Mouse (Mus musculus): ENCODE data around the gene Idnk. TPM values are rescaled to one million over a fixed set of nuclear protein-coding genes. Genes with fewer than 3 reads are reported as not detected.

Gene Idnk
- polyA plus RNA-seq (2012; rRNA removed): 22.6 and 24.7 TPM in 2 replicates

DNA sequence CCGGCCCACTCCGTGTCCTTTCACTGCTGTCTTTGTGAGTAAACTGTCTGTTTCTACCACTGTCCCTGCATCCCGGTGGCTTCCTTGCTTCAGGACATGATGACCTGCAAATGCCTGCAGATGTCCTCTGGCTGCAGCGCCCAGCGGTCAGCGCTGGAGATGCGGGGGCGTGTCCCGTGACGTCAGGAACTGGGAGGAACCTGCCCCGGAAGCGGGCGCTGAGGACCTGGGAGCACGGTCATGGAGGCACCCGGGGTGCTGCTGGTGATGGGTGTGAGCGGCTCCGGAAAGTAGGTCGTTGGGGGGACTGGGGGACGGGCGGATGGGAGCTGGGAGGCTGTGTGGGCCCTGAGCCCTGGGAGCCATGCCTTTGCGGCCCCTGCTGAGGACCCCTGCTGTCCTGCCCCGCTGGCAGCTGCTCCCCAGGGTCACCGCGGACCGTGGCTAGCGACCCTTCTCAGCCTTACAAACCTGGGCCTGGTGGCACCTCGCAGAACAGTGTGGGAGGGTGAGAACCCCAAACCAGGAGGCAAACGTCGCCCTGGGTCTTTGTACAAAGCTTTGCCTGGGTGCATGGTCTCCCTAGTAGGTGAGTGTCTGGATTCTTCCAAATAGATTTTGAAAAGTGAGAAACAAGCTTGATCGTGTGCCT is at the start of gene Idnk:
TSS of gene Idnk (plus strand) at position 203 of the 652 bp plus-strand sequence.
- Histone ChIP-seq H3K27ac (ENCODE audit: insufficient read depth, low read length) (peak within 1 kb of the TSS; percentile 81), H3K36me3 (ENCODE audit: control insufficient read depth, insufficient read depth, low read length) (peaks cover 18% of the 10 kb centered on the region), H3K27me3 (ENCODE audit: control insufficient read depth, insufficient read depth, low read length) (no peaks in the 10 kb centered on the region), H3K4me1 (ENCODE audit: control insufficient read depth, insufficient read depth, insufficient read length) (peaks cover 7% of the 10 kb centered on the region; the same call in 1 of the 2 replicates), H3K4me3 (ENCODE audit: extremely low read depth, insufficient read depth, insufficient read length) (peak within 1 kb of the TSS; percentile 91)
- peak; percentile 61; the same call in 1 of the 2 replicates for TF ChIP-seq POLR2A (IDR thresholded peaks at IDR 0.05; ENCODE audit: low read depth, low read length)
- TF ChIP-seq CTCF (IDR thresholded peaks at IDR 0.05; ENCODE audit: extremely low read depth, insufficient read depth, insufficient read length, insufficient replicate concordance): 0 out of 2 replicates have a peak, but pooled peaks have one; percentile 1
- DNase-seq (ENCODE audit: low read depth in 1 of 2, low spot score in 2 of 2): peak; percentile 23 to 82
- 2% methylated on average over 30 of the region's 30 CpGs for WGBS

DNA sequence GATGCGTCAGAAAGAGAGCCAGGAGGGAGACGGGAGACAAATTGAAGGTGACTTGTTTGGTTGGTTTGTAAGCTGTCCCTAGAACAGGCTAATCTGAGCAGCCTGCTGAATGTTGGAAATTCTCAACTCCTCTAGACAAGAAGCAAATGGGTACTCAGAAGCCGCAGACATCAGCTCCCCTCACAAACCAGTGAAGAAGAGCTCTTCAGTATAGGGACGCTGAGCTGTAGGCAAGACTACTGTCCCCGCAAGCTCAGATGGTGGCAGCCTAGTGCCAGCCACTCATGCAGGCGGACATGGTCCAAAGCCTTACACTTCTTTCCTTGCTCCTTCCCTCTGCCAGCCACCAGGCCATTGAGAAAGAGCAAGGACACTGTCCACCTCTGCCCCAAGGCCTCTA is 46.1 kb upstream of the Idnk start:
- Histone ChIP-seq H3K4me3 (ENCODE audit: extremely low read depth, insufficient read depth, insufficient read length) (no peak overlapping the region), H3K27me3 (ENCODE audit: control insufficient read depth, insufficient read depth, low read length) (no peaks in the 10 kb centered on the region; the same call in 1 of the 2 replicates), H3K27ac (ENCODE audit: insufficient read depth, low read length) (no peak overlapping the region), H3K4me1 (ENCODE audit: control insufficient read depth, insufficient read depth, insufficient read length) (no peaks in the 10 kb centered on the region; the same call in 1 of the 2 replicates), H3K36me3 (ENCODE audit: control insufficient read depth, insufficient read depth, low read length) (no peaks in the 10 kb centered on the region)
- TF ChIP-seq CTCF (IDR thresholded peaks at IDR 0.05; ENCODE audit: extremely low read depth, insufficient read depth, insufficient read length, insufficient replicate concordance): no peak
- TF ChIP-seq POLR2A (IDR thresholded peaks at IDR 0.05; ENCODE audit: low read depth, low read length): no peak
- DNase-seq (ENCODE audit: low read depth in 1 of 2, low spot score in 2 of 2): no peak
- 94% methylated on average over 6 of the region's 6 CpGs for WGBS

DNA sequence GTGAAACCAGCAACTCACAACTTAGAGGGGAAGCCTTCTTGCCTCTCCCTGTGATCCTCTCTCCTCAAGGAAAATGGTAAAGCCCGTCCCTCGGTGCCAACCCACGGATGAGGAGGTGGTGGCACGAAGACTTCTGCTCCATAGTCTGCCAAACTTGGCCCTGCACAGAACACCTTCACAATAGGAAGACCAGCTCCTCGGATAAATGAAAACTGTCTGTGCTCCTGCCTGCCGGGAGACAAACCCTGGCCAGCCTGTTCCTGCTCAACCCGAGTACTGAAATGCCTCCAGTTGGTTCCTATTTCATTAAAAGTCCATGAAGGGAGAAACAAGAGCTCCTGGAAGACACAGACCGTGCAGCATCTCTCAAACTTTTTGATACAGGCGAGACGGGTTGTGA is 45.3 kb upstream of the Idnk start:
- H3K27ac ChIP-seq (ENCODE audit: insufficient read depth, low read length): no peak overlapping the region
- H3K4me3 ChIP-seq (ENCODE audit: extremely low read depth, insufficient read depth, insufficient read length): no peak overlapping the region
- H3K4me1 ChIP-seq (ENCODE audit: control insufficient read depth, insufficient read depth, insufficient read length): no peaks in the 10 kb centered on the region; the same call in 1 of the 2 replicates
- WGBS: 46% methylated on average over 10 of the region's 10 CpGs
- no peaks in the 10 kb centered on the region for H3K36me3 ChIP-seq (ENCODE audit: control insufficient read depth, insufficient read depth, low read length)
- H3K27me3 ChIP-seq (ENCODE audit: control insufficient read depth, insufficient read depth, low read length): no peaks in the 10 kb centered on the region; the same call in 1 of the 2 replicates
- no peak for TF ChIP-seq CTCF (IDR thresholded peaks at IDR 0.05; ENCODE audit: extremely low read depth, insufficient read depth, insufficient read length, insufficient replicate concordance)
- no peak for TF ChIP-seq POLR2A (IDR thresholded peaks at IDR 0.05; ENCODE audit: low read depth, low read length)
- no peak for DNase-seq (ENCODE audit: low read depth in 1 of 2, low spot score in 2 of 2)

DNA sequence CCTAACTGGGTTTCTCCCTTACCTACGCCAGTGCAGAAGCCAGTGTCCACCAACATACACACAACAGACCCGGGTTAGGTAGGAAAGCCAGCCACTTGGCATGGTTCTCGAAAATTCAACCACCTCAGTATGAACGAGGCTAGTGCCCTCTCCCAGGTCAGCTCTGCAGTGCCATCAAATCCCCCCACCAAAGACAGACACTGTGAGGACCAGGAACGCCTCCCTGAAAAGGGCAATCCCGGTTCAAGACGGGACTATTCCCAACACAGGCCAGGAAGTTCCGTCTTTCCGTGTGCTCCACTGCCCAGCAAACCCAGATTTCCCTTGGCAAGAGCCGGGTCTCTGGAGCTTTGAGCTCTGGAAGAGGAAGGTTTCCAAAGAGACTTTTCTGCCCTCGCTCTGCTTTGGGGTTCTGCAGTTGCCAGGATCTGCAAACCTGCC is 44.8 kb upstream of the Idnk start:
- no peaks in the 10 kb centered on the region; the same call in 1 of the 2 replicates for H3K27me3 ChIP-seq (ENCODE audit: control insufficient read depth, insufficient read depth, low read length)

DNA sequence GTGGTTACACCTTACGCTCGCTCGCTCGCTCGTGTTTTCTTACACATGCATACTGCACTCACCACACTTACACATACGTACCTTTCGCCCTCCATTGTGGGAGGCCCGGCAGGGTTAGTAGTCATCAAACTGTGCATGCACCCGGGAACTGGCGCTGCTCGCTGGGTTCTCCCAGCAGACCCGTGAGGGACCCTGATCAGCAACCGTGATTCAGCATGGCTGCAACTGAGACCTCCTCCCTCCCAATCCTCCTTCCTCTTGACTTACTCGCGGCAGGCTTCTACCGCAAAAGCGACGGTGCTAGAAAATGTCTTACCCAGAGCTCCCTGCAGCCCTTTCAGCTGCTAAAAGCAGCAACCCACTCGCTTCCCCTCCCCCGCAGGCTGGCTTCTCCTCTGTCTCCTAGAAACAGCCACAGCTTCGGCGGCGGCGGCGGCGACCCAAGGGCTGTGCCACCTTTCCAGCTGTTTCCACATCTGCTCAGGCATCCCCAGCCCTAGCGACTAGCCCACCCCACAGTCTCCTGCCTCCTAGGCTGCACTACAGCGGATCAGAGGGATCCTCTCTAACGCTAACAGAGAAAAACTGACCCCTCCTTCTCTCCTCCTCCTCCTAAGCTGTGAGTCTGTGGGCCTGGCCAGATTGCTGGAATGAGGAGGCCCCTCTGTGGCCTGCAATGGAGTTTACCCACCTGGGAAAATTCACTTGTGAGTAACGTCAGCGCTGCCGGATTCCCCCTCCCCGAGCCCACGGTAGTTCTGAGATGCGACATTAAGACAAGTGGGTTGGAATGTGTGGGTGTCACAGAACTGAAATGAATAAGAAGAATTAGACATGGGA is 44.2 kb upstream of the Idnk start, which contains the start of gene Klhl3:
TSS of gene Klhl3 (minus strand) at position 532 of the 840 bp plus-strand sequence.
- peak in 1 of 2 experiments; percentile 58 for DNase-seq (ENCODE audit: low read depth in 1 of 2, low spot score in 2 of 2)
- no peak within 1 kb of the TSS for H3K27ac ChIP-seq (ENCODE audit: insufficient read depth, low read length)
- WGBS: 2% methylated on average over 35 of the region's 35 CpGs
- H3K4me1 ChIP-seq (ENCODE audit: control insufficient read depth, insufficient read depth, insufficient read length): no peaks in the 10 kb centered on the region; the same call in 1 of the 2 replicates
- H3K36me3 ChIP-seq (ENCODE audit: control insufficient read depth, insufficient read depth, low read length): no peaks in the 10 kb centered on the region
- H3K27me3 ChIP-seq (ENCODE audit: control insufficient read depth, insufficient read depth, low read length): no peaks in the 10 kb centered on the region; the same call in 1 of the 2 replicates
- TF ChIP-seq POLR2A (IDR thresholded peaks at IDR 0.05; ENCODE audit: low read depth, low read length) (no peak), CTCF (IDR thresholded peaks at IDR 0.05; ENCODE audit: extremely low read depth, insufficient read depth, insufficient read length, insufficient replicate concordance) (no peak)
- peak within 1 kb of the TSS; percentile 57 for H3K4me3 ChIP-seq (ENCODE audit: extremely low read depth, insufficient read depth, insufficient read length)

More for the DNA sequence above, 44.8 kb upstream of the Idnk start:
- TF ChIP-seq POLR2A (IDR thresholded peaks at IDR 0.05; ENCODE audit: low read depth, low read length) (no peak), CTCF (IDR thresholded peaks at IDR 0.05; ENCODE audit: extremely low read depth, insufficient read depth, insufficient read length, insufficient replicate concordance) (no peak)
- H3K4me3 ChIP-seq (ENCODE audit: extremely low read depth, insufficient read depth, insufficient read length): peak overlapping the region; percentile 57
- WGBS: 6% methylated on average over 11 of the region's 11 CpGs
- no peaks in the 10 kb centered on the region; the same call in 1 of the 2 replicates for H3K4me1 ChIP-seq (ENCODE audit: control insufficient read depth, insufficient read depth, insufficient read length)
- no peaks in the 10 kb centered on the region for H3K36me3 ChIP-seq (ENCODE audit: control insufficient read depth, insufficient read depth, low read length)
- no peak overlapping the region for H3K27ac ChIP-seq (ENCODE audit: insufficient read depth, low read length)
- DNase-seq (ENCODE audit: low read depth in 1 of 2, low spot score in 2 of 2): no peak

DNA sequence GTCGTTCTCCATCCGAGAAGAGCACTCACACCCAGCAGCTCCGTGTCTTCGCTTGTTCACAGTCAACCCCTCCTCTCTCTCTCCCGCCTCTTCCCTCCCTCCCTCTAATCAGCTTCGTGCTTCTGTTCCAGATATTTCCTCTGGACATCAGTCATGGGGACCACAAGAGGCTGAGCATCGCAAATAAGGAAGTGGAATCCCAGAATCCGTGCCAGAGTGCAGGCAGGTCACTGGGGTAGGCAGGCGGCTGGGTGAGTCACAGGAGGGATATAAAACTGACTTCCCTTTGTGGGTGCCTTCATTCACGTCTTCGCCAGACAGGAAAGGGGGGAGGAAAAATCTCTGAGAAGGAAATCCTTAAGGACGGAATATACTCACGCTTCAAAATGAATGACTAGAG is 42.2 kb upstream of the Idnk start:
- whole genome bisulfite sequencing: 13% methylated on average over 13 of the region's 13 CpGs
- no peak overlapping the region for H3K4me3 ChIP-seq (ENCODE audit: extremely low read depth, insufficient read depth, insufficient read length)
- no peaks in the 10 kb centered on the region; the same call in 1 of the 2 replicates for H3K27me3 ChIP-seq (ENCODE audit: control insufficient read depth, insufficient read depth, low read length)
- TF ChIP-seq CTCF (IDR thresholded peaks at IDR 0.05; ENCODE audit: extremely low read depth, insufficient read depth, insufficient read length, insufficient replicate concordance) (no peak), POLR2A (IDR thresholded peaks at IDR 0.05; ENCODE audit: low read depth, low read length) (no peak)
- no peaks in the 10 kb centered on the region for H3K36me3 ChIP-seq (ENCODE audit: control insufficient read depth, insufficient read depth, low read length)
- no peaks in the 10 kb centered on the region; the same call in 1 of the 2 replicates for H3K4me1 ChIP-seq (ENCODE audit: control insufficient read depth, insufficient read depth, insufficient read length)
- H3K27ac ChIP-seq (ENCODE audit: insufficient read depth, low read length): no peak overlapping the region
- no peak for DNase-seq (ENCODE audit: low read depth in 1 of 2, low spot score in 2 of 2)

Data from spleen, adult 2 months (tissue).